Mouse (Mus musculus) WW6 (cell line): ENCODE measurements at regions not wholly inside any gene's neighbourhood (a gene's known extent, or its start where the extent isn't known, plus 50 kb on each side); places are given as distances from the start of the nearest gene placed in this dataset.
"Not testable (repeated sequence)": the region's sequence is repeated elsewhere in the genome, so short reads cannot be mapped to it uniquely, and the experiment has no call there.

Experiments used
- DNase-seq: peaks from one replicate; pipeline ENCODE4 v3.0.0-alpha.2; 2013; ENCODE audit warnings: low read depth, low spot score

DNA sequence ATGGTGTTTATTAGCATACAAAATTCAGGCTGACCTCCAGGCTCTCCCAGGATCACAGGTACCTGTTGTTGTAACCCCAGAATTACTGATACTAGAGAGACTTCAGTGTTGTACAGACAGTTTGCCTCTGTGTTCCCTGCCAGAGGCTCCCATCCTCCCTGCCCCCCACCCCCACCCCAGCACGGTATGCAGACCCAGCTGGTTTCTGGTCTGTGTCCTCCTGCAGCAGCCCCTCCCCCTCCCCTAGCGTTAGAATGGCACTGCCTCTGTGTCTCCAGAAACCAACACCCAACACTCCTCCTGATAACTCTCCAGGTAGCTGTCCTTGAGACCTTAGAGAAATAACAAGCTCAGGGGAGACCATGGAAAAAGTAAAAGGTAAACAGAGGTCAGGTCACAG is 116.6 kb upstream of the Camk1g start:
- DNase-seq = not testable (repeated sequence)

DNA sequence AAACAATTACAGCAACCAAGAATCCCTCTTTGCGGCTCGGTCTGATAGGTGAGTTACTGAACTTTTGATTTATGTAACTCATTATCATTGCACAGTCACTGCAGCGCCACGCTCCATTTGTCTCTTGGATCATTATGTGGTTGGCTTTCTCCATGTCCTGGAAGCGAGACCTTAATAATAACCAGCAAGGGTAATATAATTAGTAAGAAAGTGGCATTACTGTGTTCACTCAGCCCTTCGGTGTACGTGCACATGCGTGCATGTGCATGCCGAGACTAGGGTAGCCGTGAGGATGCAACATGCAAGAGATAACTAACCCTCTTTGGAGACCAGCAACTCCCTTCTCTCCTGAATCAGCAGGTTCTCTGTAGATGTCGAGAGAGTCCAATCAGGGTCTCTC is 114.9 kb upstream of the Camk1g start:
- no peak for DNase-seq

DNA sequence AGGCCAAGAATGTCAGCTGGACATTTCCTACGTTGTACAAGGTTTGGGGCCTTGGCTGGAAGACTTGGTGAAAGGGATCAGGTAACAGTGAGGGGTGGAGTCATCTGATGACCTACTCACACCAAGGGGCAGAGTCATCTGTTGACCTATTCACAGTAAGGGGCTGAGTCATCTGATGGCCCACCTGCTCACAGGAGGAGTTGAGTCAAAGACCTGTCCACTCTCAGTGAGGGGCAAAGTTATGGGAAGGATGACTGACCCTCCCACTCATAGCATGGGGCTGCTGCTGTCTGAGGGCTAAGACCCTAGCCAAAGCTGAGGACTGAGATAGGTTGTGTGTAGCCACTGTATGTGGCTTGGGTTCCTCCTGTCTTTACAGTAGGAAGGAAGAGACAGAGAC is 107.2 kb upstream of the Camk1g start:
- no peak for DNase-seq

DNA sequence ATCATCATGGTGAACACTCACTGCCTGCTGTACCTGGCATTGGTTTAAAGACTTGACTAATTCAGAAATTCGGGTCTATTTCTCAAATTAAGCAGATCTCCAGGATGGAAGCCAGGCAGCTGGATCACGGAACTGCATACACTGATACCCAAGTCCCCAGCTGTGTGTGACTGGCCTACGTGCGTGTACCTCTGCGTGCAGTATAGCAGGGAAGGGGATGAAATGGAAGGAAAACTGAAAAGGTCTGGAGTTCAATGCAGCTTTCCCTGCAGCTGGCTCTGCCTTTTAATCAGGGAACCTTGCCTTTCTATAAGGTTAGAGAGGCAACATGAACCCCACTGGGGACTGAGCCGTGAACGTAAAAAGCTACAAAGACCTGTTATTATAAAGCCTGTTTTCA is 106.7 kb upstream of the Camk1g start:
- DNase-seq = no peak

DNA sequence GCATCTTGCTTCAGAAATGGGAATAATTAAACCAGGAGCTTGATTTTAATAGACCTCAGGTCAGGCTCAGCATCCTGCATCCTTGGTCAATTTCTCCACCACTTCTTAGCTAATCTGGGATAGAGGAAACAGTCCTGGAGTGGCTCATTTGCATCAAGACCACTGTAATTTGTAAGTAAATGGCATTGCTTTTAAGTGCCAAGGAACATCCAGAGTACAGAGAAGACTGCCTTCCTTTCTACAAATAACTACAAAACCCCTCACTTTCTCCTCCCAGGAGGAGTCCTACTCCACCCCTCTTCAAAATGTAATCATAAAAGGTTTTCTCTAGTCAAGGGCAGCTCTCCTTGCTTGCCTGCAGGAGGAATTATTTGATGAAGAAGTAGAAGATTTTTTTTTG is 96.2 kb upstream of the Camk1g start:
- DNase-seq = no peak

DNA sequence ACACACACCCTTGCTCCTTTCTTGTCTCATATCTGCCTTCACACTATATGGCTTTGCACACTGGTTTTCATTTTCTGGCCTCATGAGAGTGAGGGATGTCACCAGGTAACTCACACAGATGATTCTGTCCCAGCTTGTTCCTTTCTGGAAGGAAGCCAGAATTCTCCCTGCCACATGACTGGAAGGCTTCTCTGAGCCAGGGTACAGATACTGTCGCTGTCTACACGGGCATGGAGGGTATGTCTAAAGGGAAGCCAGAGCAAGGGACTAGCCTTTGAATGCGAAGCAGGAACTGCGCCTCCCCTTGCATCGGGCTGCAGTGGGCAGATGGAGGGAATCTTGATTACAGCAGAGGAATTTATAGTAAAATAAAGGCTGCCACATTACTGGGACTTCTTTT is 89.6 kb upstream of the Camk1g start:
- no peak for DNase-seq

DNA sequence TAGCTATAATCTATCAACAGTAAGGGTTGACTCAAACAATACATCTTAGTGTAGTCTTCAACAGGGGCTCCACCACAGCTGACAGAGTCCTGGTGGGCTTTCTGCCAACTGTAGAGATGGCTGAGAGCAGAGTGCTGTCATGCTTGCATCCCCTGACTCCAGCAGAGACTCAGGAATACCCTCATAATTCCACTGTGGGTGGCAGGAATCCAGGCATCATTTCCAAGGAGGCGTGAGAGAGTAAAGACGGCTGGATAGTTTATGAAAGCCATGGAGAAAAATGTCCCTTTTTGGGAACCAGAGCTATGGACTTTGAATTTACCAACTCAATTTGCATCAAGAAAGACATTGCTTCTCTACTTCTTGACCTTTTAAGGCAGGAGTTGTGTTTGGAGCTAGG is 87.8 kb upstream of the Camk1g start:
- no peak for DNase-seq

DNA sequence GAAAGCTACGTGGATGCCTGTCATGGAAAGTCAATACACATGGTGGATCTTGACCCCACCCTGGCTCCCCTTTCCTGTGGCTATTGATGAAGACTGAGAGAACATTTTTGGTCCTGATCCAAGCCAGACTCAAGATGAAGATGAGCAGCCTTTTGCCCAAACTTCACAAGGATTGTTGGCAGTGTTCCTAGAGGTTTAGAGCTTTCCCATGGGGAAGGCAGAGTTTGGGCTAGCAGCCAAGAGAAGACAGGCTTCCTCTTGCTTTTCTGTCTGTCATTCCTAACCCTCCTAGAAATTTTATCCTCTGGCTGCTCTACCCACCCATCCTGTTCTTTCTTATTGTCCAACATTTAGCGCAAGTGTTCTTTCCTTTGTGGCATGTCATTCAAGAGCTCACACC is 83.6 kb upstream of the Camk1g start:
- no peak for DNase-seq

DNA sequence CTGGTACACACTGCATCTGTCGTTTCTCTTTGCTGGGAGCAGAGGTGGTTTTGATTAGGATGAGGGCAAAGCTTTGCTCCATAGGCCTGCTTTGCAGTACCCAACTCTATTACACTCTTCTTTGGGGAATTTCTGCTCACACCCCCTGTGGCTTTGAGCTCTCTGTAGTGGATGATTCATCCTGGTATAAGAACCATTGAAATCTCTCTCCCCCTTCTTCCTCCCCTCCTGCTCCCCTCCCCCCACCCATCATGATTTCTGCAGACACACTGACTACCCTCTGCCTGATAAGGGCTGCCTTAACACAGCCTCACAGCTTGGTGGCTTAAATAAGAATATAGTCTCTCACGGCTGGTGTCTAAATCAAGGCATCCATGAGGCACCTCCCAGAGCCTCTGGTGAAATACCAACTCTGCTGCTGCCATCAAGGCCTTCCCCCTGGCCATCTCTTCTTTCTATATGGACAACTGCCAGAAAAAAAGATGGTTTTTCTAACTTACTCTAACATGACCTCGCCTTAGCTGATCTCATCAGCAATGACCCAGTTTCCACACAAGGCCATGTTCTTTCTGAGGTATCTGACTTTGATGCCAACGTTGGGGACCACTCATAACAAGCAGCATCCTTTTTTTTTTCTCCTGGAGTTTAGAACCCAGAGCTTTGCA is 81.5 kb upstream of the Camk1g start:
- DNase-seq = no peak

DNA sequence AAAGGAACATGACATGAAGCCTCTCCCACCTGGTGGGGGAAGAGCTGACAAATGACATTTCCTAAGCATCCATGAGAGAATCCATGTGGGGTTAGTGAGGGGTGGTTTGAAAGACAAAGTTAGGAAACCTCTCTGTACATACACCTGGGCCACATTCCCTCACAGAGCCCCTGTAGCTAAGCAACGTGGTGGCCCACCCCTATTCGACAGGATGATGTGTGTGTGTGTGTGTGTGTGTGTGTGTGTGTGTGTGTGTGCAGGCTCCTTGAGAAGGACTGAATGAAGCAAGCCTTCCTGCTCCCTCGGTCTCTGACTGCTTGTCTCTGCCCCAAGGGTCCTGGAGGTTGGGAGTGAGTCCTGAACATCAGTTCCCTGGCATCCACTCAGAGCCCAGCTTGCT is 80.7 kb upstream of the Camk1g start:
- no peak for DNase-seq

DNA sequence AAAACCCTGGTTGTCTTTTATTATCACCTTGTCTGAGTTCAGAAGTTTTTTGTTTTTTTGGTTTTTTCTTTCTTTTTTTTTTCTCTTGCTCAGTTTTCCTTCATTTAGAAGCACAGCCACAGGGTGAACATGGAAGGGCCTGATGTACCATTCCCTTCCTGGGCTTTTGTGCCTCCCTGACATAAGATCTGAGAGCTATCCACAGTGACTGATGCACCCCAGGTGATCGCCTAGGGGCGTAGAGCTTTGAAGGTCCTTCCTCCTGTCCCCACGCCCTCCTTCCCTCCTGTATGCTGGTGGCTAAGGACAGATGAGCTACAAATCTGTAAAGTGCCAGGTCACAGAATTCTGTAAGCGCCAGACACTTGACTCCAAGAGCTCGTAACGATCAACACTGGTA is 80.1 kb upstream of the Camk1g start:
- no peak for DNase-seq

DNA sequence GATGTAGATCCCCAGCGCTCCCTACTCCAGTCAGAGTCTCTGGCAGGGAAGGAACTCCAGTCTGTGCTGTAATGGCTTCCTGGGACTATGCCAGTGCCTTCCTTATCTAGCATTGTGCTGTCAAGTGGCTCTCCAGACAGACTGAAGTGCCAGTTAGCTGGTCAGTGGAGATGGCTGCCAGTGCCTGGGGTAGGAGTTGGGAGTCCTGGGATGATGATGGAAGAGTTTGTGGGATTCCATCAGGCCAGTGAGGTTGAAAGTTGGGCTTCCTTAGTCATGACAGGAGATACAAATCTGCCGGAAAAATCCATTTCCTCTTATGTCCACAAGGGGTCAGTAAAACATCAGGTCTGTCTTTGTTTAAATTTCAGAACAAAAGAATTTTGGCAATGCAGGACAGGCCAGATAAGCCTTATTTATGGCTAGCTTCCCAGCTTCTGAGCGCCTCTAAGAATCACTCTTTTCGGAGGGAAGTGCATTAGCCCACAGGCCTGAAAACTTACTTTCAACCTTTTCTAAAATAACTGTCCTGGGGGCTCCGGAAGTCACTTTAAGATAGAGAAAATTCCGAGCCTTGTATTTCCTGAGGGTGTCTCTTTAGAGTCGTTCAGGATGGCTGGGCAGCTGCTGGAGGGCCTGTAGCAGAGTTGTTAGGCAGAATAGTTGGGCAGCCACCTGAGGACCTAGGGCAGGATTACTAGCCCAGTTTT is 79.5 kb upstream of the Camk1g start:
- no peak for DNase-seq

DNA sequence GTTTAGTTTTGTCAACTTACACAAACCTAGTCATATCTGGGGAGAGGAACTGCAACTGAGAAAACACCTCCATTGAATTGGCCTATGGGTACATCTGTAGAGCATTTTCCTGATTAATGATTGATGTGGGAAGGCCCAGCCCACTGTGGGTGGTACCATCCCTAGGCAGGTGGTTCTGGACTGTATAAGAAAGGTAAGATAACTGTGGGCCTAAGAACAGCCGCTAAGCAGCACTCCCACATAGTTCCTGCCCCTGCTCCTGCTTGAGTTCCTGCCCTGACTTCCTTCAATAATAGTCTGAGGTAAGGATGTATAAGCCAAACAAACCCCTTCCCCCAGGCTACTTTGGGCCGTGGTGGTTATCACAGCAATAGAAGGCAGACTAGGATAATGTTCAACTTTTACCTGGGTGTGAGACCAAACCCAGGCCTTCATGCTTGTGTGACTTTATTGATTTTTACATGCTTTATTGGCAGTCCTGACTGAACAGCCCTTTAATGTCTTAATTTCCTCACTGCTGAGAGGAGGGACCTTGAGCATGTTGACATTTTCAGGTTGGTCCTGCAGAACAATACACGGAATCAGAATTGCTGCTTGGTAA is 78.8 kb upstream of the Camk1g start:
- no peak for DNase-seq

DNA sequence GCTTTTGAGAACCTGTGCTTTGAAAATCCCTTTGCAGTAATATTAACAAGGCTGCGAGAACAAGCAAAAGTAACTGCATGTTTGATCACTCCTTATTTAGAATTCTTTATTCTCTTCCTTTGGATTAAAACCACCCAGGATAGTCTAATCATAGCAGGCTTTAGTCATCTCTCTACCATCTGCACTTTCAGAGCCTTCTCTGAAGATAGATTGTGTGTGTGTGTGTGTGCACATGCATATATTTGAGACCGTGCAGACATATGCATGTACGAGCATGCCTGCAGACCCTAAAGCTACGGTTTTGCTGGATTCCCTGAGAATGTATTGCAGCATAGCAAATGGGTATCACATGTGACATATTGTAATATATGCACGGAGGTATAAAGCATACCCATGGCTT is 77.5 kb upstream of the Camk1g start:
- DNase-seq = no peak

DNA sequence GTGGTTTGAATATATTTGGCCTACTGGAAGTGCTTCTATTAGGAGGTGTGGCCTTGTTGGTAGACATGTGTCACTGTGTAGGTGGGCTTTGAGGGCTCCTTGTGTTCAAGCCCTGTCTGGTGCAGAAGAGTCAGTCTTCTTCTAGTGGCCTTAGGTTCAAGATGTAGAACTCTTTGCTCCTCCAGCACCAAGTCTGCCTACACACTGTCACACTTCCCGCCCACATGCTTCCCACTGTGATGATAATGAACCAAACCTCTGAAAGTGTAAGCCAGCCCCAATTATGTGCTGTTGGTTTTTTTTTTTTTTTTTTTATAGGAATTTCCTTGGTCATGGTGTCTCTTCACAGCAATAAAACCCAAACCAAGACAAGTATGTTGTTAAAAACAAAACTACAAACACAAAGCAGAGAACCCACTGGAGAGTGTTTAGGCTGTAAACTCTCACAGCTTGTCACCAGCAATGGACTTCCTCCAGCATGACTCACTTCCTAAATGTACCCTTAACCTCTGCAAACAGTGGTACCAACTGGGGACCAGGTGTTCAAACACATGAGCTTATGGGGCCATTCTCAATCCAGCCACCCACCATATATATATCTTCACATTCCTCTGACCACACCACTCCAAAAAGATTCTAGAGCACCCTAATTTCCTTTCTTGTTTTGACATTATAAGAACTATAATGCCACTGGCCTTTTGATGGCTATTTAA is 74.0 kb upstream of the Camk1g start:
- DNase-seq = no peak

DNA sequence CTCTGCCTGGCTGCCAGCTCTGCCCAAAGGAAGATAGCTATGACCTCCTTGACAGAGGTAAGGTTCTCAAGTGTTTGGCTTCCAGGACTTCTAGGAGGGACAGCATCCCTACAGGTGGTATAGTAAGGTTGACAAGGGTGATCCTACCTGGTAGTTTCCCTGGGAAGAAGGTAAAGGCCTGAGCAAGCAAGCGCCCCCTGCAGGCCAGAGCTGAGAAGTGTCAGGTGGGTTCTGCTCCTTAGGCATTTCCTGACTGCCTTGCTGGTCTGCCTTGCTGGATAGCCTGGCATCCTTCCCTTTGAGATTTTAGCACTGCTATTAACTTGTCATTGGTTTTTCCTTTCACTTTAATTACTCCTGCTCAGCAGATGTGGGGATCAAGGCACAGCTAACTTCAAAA is 70.4 kb upstream of the Camk1g start:
- no peak for DNase-seq

DNA sequence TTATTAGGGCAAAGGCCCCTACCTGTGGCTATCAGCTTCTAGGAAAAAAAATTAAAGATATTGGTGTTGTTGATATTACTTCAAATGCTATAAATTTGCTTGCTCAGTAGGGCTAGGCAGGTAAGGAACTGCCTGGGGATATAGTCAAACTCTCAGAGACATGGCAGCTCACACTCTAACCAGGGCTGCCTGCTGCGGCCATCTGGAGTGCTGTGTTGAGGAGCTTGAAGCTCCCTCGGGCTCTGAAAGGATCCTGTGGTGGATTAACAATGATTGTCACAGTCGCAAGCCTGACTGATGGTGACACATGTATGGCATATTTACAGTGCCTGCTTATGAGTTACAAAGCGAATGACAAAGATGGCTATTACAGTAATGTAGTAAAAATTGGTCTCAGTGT is 64.2 kb upstream of the Camk1g start:
- no peak for DNase-seq

DNA sequence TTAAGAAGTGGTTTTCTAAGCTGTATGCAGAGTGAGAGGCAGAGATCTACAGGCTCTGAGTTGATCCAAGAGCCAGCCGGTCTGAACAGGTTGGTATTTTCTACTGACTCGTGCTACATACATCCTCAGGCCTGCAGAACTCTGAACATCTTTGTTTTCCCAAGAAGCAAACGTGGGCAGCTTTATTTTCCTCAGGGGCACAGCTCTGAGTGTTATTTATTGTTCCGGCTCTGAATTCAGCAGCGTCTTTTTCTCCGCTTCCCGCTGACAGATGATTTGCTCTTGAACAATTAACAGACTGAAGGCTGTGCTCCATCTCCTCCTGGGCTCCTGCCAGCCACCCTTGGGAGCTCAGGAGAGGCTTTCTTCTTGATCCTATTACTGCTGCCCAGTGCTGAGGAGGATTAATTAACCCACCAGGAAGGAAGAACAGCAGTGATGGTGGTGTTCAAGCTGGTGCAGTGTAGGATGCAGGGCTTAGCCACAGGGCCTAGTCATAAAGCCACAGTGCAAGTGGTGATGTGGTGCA is 63.5 kb upstream of the Camk1g start:
- no peak for DNase-seq

DNA sequence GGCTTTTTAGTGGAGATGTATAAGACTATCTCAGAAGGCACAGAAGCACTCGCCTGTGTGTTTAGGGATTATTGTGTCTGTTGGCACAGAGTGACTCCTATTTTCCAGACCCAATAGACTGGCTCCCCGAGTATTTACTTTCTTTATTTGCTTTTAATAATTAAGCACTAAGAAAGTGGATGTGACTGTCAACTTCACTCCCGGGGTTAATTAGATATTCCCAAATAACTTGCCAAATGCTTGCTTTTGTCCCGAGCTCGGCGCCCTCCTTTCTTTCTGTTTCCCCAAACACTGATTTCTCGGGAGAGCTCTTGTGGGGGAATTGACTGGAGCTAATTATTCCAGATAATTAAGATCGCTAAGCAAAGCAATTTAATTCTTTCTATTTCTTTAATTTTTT is 60.1 kb upstream of the Camk1g start:
- no peak for DNase-seq

DNA sequence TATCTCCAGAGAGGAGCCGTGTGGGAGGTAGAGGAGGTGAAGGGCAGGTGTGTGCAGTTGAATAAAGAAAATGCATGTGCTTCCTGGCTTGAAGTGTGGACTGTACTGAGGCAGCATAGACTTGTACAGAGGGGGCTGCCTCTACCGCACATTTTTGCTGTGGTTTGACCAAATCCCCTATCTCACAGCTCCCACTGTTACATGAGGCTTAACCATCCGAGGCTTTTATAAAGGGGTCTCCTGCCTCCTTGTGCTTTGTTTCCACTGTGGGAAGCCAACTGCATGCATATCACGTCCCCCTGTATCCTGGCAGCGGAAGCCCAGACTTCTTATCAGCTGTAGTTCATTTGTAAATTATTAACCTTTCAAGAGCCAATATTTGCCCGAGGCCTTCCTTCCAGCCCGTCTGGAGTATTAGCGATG is 53.6 kb upstream of the Camk1g start:
- no peak for DNase-seq

DNA sequence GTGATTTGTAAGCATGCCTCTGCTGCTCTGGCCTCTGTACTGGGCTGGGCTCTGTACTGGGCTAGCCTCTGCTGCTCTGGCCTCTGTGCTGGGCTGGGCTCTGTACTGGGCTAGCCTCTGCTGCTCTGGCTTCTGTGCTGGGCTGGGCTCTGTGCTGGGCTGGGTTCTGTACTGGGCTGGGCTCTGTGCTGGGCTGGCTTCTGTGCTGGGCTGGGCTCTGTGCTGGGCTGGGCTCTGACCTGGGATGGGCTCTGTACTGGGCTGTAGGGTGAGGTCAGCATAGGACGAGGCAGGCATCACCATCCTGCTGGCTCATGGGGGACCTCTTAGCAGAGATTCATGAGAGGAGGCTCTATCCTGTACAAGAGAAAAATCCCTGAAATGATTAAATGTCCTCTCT is 52.8 kb upstream of the Camk1g start:
- no peak for DNase-seq

DNA sequence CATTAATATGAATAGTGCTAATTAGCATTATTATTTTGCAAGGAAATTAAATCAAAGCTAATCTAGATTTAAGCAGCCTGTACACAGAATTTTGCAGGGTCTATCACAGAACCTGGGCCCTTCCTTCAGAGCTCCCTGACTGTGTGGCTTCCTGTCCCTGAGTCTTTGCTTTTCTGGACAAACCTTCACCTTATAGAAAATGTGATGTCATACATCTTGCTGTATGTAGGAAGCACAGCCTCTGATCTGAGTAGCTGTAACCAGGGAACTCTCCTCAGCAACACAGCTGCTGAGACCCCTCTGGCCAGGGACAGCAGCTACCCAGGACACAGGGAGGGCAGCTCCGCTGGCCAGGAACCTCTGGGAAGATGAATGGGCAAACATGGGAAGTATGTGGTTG is 51.7 kb upstream of the Camk1g start:
- DNase-seq = no peak
